Mouse (Mus musculus) kidney, embryonic 16.5 days (tissue): Measurements from ENCODE around the gene Inip. TPM values are rescaled to one million over a fixed set of nuclear protein-coding genes. Genes with fewer than 3 reads are reported as not detected.
A peak's percentile ranks its signal among the peaks of the same experiment; 100 is the strongest.

Experiments
- ATAC-seq: fragments of 200-750 bp; cut with Nextera tagmentation; 2 replicates; pipeline ENCODE4 v1.8.0; 2017; ENCODE audit warnings: moderate TSS enrichment; ENCODE audit not compliant: low FRiP score, low TSS enrichment
- H3K27ac ChIP-seq: fragments of 300-500 bp; sonication (generic); 2 replicates; pipeline ENCODE4 v1.5.1; 2014; ENCODE audit warnings: low read length
- H3K27me3 ChIP-seq: fragments of 300-500 bp; sonication (generic); 2 replicates; pipeline ENCODE4 v1.6.1; 2014; ENCODE audit warnings: low read length, control low read depth, mixed read lengths; ENCODE audit not compliant: insufficient read depth
- H3K36me3 ChIP-seq: fragments of 300-500 bp; sonication (generic); 2 replicates; pipeline ENCODE4 v1.6.1; 2014; ENCODE audit warnings: low read length, control low read depth, mixed read lengths; ENCODE audit not compliant: insufficient read depth
- H3K4me1 ChIP-seq: fragments of 300-500 bp; sonication (generic); 2 replicates; pipeline ENCODE4 v1.6.1; 2014; ENCODE audit warnings: low read length, control low read depth, mixed read lengths; ENCODE audit not compliant: insufficient read depth
- H3K4me2 ChIP-seq: fragments of 300-500 bp; sonication (generic); replicated peaks from 2 replicates; pipeline ENCODE4 v1.6.1; 2014; ENCODE audit warnings: low read depth, low read length
- H3K4me3 ChIP-seq: fragments of 300-500 bp; sonication (generic); 2 replicates; pipeline ENCODE4 v1.5.1; 2014; ENCODE audit warnings: mild to moderate bottlenecking, low read length
- H3K9ac ChIP-seq: fragments of 300-500 bp; sonication (generic); replicated peaks from 2 replicates; pipeline ENCODE4 v1.6.1; 2014; ENCODE audit warnings: low read length
- H3K9me3 ChIP-seq: fragments of 300-500 bp; sonication (generic); 2 replicates; pipeline ENCODE4 v1.6.1; 2016; ENCODE audit warnings: low read length, control low read depth
- WGBS: fragments of 180-500 bp; shearing (Covaris S2); extraction: QIAGEN DNeasy Blood & Tissue Kit; methylation state at CpG from one replicate; pipeline ENCODE4 v1.1.7; 2014; 5-methylcytosine and 5-hydroxymethylcytosine counted together
- polyA plus RNA-seq: library from polyadenylated mRNA; unstranded; fragments of >200 nt; fragmentation: Nextera tagmentation; extraction: Ambion mirVana; gene quantifications from 2 replicates; pipeline ENCODE4 v1.2.1, GENCODE M21; 2015

Inip gene
- 57.1 and 60.3 TPM in 2 replicates for polyA plus RNA-seq

DNA sequence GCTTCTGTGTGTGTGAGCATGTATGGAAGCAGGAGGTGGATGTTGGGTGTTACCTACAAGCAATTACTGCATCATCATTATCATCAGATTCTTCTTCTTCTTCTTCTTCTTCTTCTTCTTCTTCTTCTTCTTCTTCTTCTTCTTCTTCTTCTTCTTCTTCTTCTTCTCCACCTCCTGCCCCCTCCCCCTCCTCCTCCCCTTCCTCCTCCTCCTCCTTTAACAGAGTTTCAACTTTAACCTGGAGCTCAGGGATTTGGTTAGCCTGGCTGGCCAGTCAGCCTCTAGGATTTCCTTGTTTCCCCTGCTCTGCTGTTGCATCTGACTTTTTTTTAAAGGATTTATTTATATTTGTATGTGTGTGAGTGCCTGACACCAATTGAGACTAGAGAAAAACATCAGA is at the start of gene Inip:
Inip (minus strand) TSS at position 101 of the 400 bp plus-strand sequence.
- no peak for ATAC-seq

DNA sequence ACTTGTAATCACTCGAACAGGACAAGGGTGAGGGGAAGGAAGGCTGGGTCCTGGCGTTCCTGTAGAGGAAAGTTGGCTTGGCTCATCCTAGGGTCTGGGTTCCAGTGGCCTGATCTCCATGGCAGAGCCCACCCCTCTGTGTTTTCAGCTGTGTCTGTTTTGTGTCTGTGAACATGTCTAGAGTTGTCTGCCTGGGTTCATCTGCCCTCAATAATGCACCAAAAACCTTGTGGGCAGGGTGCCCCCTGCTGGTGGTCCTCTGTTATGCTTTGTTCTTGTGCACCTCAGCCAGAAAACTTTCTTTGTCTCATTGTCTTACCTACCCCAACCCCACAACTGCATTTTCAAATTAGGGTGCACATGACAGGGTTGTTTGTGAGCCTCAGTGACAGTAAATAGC is 48.8 kb upstream of the Inip start:
- 0 out of 2 replicates have a peak, but pooled peaks cover 7% of the 10 kb centered on the region for H3K9me3 ChIP-seq

More for the DNA sequence above, at the start of gene Inip:
- H3K9ac ChIP-seq: no peak within 1 kb of the TSS
- no peak within 1 kb of the TSS for H3K4me2 ChIP-seq
- no peak within 1 kb of the TSS for H3K4me3 ChIP-seq
- no peaks in the 10 kb centered on the region for H3K9me3 ChIP-seq
- H3K36me3 ChIP-seq: no peaks in the 10 kb centered on the region
- H3K27ac ChIP-seq: no peak within 1 kb of the TSS
- 0 out of 2 replicates have a peak, but pooled peaks cover 6% of the 10 kb centered on the region for H3K4me1 ChIP-seq
- no peaks in the 10 kb centered on the region for H3K27me3 ChIP-seq

DNA sequence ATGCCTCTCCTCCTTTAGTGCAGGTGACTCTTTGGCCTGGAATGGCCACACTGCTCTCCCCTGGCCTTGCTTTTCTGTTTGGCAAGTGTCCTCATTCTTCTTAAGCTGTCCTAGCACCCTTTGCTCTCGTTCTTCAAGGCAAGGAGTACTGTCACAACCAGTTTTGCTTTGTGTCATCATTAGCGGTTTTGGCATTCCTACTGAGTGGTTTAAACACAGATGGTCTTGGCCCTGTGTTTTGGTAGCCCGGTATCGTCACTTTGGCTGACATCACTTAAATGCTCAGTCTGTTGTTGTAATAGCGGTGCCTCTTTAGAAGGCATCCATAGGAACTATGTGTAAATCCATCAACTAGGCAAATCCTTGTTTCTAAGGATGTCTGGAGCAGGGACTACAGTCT is 46.1 kb upstream of the Inip start:
- H3K4me1 ChIP-seq: peaks cover 15% of the 10 kb centered on the region
- 85% methylated on average over 5 of the region's 5 CpGs for WGBS
- H3K36me3 ChIP-seq: no peaks in the 10 kb centered on the region
- H3K4me3 ChIP-seq: no peak overlapping the region
- 0 out of 2 replicates have a peak, but pooled peaks cover 7% of the 10 kb centered on the region for H3K9me3 ChIP-seq
- H3K4me2 ChIP-seq: no peak overlapping the region
- no peak overlapping the region for H3K27ac ChIP-seq
- ATAC-seq: no peak
- no peak overlapping the region for H3K9ac ChIP-seq
- no peaks in the 10 kb centered on the region for H3K27me3 ChIP-seq

More for the DNA sequence above, 48.8 kb upstream of the Inip start:
- no peak overlapping the region for H3K4me3 ChIP-seq
- H3K27me3 ChIP-seq: no peaks in the 10 kb centered on the region
- H3K4me1 ChIP-seq: peaks cover 5% of the 10 kb centered on the region
- H3K36me3 ChIP-seq: no peaks in the 10 kb centered on the region
- H3K4me2 ChIP-seq: no peak overlapping the region
- ATAC-seq: peak; percentile 47; the same call in 1 of the 2 replicates
- no peak overlapping the region for H3K9ac ChIP-seq
- WGBS: 84% methylated on average over 2 of the region's 2 CpGs
- no peak overlapping the region for H3K27ac ChIP-seq

GRCm38 (mm10) chr4:59845245-59845637 is 43.9 kb upstream of the Inip start:
- Histone ChIP-seq H3K27me3 (no peaks in the 10 kb centered on the region), H3K4me2 (no peak overlapping the region), H3K27ac (0 out of 2 replicates have a peak overlapping the region, but pooled peaks have one; percentile 35), H3K9me3 (no peaks in the 10 kb centered on the region), H3K36me3 (no peaks in the 10 kb centered on the region), H3K4me3 (no peak overlapping the region), H3K4me1 (peaks cover 15% of the 10 kb centered on the region), H3K9ac (no peak overlapping the region)
- ATAC-seq: peak; percentile 59; the same call in 1 of the 2 replicates
- WGBS: 52% methylated on average over 3 of the region's 3 CpGs

DNA sequence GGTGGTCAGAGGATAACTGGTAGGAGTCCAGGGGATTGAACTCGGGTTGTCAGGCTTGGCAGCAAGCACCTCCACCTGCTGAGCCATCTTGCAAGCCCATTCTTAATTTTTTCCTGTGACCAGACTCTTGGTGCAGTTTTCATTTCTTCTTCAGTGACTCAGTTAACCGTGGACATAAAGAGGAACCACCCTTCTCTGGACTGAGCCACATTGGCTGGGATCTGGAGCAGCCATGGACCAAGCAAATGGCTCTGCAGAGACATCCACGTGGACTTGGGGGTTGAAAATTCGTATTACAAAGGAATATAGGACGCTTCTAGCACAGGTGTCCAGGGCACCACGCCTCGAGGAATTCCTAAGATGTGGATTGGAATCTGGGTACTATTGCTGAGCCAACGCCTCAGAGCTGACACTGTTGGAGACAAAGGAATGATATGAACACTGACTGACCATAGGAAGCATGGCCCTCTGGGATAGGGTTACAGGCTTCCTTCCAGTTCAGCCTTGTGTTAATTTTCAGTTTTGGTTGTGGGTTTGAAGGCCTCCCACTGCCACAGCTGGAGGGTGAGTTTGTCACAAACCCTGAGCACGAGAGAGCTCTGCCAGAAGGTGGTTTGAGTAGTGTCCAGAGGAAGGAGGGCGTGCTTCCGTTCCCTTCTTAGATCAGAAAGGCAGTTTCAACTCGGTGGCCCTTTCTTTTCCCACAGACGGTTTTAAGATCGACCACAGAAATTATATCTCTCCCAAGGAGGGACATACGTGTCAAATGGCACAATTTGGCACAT is 43.3 kb upstream of the Inip start:
- no peak overlapping the region for H3K4me2 ChIP-seq
- H3K27me3 ChIP-seq: no peaks in the 10 kb centered on the region
- peaks cover 15% of the 10 kb centered on the region for H3K4me1 ChIP-seq
- H3K9ac ChIP-seq: no peak overlapping the region
- no peak overlapping the region for H3K4me3 ChIP-seq
- H3K36me3 ChIP-seq: no peaks in the 10 kb centered on the region
- peak; percentile 55; the same call in 1 of the 2 replicates for ATAC-seq
- H3K9me3 ChIP-seq: no peaks in the 10 kb centered on the region
- 55% methylated on average over 15 of the region's 15 CpGs for WGBS
- peak overlapping the region; percentile 35; the same call in 1 of the 2 replicates for H3K27ac ChIP-seq

DNA sequence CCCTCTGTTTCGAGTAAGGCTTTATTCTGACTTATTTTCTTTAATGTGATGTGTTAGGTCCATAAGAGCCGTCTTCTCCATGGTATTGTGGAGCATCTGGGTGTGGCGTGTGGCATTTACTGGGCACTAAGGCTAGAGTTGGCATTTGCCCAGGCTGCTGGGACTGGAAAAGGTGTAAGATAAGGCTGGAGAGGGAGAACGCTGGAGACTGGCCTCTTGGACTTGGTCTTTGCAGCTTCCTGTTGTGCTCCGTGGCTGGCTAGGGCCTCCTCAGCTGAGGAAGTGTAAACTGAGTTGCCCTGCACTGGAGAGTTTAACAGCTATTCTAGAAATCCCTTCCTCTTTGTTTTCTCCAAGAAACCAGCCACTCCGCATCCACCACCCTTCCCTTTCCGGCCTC is 36.3 kb upstream of the Inip start:
- Histone ChIP-seq H3K4me2 (no peak overlapping the region), H3K27me3 (no peaks in the 10 kb centered on the region), H3K9ac (no peak overlapping the region), H3K36me3 (no peaks in the 10 kb centered on the region), H3K27ac (peak overlapping the region; percentile 41; the same call in 1 of the 2 replicates), H3K9me3 (no peaks in the 10 kb centered on the region), H3K4me1 (no peaks in the 10 kb centered on the region), H3K4me3 (no peak overlapping the region)
- ATAC-seq: no peak
- WGBS: 73% methylated on average over 7 of the region's 7 CpGs

DNA sequence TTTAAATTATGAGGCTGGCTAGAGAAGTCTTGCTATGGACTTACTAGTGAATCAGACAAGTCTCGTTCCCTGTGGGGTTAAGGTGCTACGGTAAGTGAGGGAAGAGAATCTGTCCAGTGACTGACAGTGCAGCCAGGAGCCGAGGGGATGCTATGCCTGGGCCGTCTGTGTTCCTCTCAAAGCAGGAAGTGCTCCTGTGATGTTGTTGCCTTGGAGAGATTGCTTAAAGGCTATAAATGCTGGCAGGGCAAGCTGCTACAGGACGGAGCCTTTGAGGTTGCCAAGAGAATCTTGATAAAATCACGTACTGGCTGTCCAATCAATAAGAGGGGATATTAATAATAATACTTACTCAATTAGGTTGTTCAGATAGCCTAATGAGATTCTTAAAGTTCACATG is 31.4 kb upstream of the Inip start:
- Histone ChIP-seq H3K9ac (no peak overlapping the region), H3K9me3 (no peaks in the 10 kb centered on the region)

GRCm38 (mm10) chr4:59831038-59831437 is 29.6 kb upstream of the Inip start:
- no peak overlapping the region for H3K4me3 ChIP-seq
- ATAC-seq: no peak
- H3K36me3 ChIP-seq: no peaks in the 10 kb centered on the region
- 81% methylated on average over 5 of the region's 5 CpGs for WGBS
- H3K4me2 ChIP-seq: no peak overlapping the region
- H3K27ac ChIP-seq: no peak overlapping the region
- H3K9ac ChIP-seq: no peak overlapping the region
- no peaks in the 10 kb centered on the region for H3K9me3 ChIP-seq
- no peaks in the 10 kb centered on the region for H3K4me1 ChIP-seq
- no peaks in the 10 kb centered on the region for H3K27me3 ChIP-seq

More for the DNA sequence above, 31.4 kb upstream of the Inip start:
- Histone ChIP-seq H3K27ac (no peak overlapping the region), H3K27me3 (no peaks in the 10 kb centered on the region), H3K4me3 (no peak overlapping the region), H3K4me1 (no peaks in the 10 kb centered on the region), H3K4me2 (no peak overlapping the region), H3K36me3 (no peaks in the 10 kb centered on the region)
- WGBS: 51% methylated on average over 6 of the region's 6 CpGs
- no peak for ATAC-seq

DNA sequence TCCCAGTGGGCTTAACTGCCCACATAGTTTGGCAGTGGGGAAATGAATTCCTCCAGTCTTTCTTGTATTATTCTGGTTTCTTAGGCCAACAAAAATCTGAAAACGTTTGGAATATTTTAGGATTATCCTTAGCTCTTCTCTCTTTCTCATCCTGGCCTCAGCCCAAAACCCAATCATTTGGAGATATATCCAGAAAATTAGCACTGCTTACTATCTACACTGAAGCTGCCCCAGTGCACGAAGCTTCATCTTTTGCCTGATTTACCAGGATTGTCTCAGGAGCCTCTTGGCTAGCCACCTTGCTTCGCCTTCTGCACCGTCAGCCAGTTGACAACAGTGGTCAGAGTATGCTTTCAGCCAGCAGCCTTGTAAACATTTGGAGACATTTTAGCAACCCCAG is 27.7 kb upstream of the Inip start:
- Histone ChIP-seq H3K9ac (no peak overlapping the region), H3K27me3 (no peaks in the 10 kb centered on the region), H3K36me3 (no peaks in the 10 kb centered on the region), H3K4me1 (no peaks in the 10 kb centered on the region), H3K9me3 (no peaks in the 10 kb centered on the region), H3K4me3 (no peak overlapping the region), H3K4me2 (no peak overlapping the region), H3K27ac (no peak overlapping the region)
- no peak for ATAC-seq
- 87% methylated on average over 4 of the region's 4 CpGs for WGBS

- H3K9me3 ChIP-seq: no peaks in the 10 kb centered on the region
- no peak overlapping the region for H3K9ac ChIP-seq
- H3K27ac ChIP-seq: no peak overlapping the region
- WGBS: 91% methylated on average over 5 of the region's 5 CpGs
- no peak for ATAC-seq
- H3K4me1 ChIP-seq: no peaks in the 10 kb centered on the region
- H3K4me2 ChIP-seq: no peak overlapping the region
- H3K36me3 ChIP-seq: no peaks in the 10 kb centered on the region
- H3K27me3 ChIP-seq: no peaks in the 10 kb centered on the region
- no peak overlapping the region for H3K4me3 ChIP-seq
These were observed 25.0 kb upstream of the Inip start for GRCm38 (mm10) chr4:59826381-59826780.
